Mouse (Mus musculus) thymus, postnatal 25 days (tissue): ENCODE results near the gene Pnpla8.
"Not testable (repeated sequence)": the region's sequence is repeated elsewhere in the genome, so short reads cannot be mapped to it uniquely, and the experiment has no call there.

ENCODE experiments used
- DNase-seq: peaks from one replicate; pipeline ENCODE4 v3.0.0; 2022

Gene Pnpla8

GRCm38 (mm10) chr12:44221070-44221469 is at the start of gene Pnpla8:
Gene Pnpla8, plus strand, starts transcription at chr12:44221370.
- DNase-seq, result not testable (repeated sequence)

DNA sequence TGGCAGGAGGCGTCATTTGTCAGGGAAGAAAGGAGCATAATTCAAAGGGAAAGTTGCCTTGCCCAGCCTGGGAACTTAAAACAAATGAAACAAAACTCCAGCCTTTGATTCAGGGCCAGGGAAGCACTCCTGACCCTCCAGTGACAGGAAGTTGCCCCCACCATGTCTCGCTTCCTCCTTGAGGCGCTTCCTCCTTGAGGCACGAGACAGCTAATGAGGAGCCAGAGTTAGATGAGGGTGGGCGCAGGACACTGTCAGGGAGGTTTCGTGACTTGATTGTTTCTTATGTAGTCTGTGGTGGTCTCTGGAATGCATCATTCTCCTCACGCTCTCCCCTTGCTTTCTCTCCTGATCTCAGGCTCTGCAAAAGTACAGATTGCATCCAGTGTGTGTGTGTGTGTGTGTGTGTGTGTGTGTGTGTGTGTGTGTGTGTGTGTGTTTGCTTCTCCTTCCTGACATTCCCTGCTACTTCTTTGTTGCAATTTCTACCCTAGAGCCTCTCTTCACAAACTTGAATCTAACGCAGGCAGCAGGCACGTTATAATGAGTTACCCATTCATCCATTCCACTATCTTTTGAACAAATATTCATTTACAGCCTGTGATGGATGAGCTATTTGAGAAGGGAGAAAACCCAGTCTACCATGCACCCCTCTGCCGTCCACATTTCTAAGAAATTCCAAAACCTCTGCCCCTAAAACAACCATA is 44.7 kb upstream of the Pnpla8 start:
- no peak for DNase-seq

DNA sequence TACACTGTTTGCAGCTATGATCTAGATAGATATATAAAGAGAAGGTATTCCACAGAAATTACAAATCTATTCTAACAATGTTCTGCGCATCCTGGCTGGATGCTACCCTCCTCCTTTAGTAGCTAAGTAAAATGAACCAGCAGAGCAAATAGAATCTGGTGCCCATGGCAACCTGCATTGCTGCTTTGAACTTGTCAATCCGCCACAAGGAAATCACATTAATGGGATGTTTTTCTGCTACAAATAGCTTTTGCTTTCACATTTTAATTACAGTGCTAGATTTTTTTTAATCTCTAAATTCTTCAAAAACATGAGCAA is 44.2 kb upstream of the Pnpla8 start:
- DNase-seq, result no peak

DNA sequence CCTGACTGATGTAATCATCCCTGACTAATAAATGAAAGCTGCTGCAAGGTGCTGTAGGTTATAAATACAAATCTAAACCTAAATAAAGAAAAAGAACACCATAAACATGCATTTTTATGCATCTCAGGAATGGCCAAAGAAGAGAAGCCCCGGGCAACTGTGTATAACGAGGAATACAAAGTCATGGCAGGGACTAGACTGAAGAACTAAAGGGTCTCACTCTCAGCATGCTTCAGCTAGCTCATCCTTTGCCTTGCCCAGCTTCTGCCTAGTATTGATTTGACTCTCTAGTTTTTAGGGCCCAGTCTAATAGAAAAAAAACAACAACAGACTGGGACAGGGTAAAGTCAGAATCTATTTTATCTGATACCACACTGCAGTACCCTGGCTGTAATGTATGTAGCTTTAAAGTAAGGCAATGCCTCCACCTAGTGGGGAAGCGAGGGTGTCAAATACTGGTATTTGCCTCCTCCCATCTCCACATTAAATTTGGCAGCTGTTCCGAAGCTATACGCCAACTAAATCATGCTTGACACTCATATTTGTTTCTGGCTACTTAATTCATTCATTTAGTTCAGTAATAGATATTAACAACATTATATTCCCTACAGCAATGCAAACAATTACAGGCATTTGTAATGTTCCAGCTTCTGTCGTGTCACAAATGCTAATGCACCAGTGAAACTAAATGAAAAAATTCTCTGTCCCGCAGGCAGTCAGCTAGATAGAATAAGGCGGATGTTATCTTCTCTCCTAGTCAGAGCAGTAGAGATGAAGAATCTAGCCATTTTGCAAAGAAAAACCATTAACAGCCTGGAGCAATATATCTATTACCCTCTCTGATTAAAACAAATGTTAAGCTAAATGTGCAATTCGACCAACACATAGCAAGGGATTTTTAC is 39.8 kb upstream of the Pnpla8 start:
- peak; percentile 10 for DNase-seq

GRCm38 (mm10) chr12:44197873-44198525 is 23.2 kb upstream of the Pnpla8 start:
- DNase-seq, result no peak

DNA sequence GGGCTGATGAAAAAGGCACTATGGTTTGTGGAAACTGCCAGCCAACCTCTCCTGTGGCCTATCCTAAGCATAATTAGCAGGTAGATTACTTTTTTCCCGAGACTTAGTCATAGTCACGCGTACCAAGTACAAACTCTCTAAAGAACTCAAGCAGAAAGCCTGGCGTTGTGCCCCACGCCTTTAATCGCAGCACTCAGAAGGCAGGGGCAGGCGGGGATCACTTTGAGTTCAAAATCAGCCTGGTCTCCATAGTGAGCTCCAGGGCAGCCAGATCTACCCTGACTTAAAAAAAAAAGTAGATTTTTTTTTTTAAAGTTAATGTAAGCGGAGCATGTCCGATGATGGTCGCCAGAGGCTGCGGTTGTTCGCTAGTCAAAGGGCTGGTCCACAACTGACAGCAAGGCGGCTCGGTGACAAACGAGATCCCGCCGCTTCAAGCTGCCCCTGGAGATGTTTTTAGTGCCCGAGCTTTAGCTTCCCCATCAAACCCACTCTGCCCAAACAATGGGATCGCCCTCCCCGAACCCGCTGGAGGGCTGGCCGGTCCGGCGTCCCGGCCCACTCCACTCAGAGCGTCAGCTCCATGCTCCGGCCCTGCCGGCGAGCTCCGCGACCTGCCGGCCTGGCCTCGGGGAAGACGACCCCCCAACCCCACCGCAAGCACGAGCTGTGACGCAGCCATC is 11.9 kb upstream of the Pnpla8 start:
- no peak for DNase-seq

DNA sequence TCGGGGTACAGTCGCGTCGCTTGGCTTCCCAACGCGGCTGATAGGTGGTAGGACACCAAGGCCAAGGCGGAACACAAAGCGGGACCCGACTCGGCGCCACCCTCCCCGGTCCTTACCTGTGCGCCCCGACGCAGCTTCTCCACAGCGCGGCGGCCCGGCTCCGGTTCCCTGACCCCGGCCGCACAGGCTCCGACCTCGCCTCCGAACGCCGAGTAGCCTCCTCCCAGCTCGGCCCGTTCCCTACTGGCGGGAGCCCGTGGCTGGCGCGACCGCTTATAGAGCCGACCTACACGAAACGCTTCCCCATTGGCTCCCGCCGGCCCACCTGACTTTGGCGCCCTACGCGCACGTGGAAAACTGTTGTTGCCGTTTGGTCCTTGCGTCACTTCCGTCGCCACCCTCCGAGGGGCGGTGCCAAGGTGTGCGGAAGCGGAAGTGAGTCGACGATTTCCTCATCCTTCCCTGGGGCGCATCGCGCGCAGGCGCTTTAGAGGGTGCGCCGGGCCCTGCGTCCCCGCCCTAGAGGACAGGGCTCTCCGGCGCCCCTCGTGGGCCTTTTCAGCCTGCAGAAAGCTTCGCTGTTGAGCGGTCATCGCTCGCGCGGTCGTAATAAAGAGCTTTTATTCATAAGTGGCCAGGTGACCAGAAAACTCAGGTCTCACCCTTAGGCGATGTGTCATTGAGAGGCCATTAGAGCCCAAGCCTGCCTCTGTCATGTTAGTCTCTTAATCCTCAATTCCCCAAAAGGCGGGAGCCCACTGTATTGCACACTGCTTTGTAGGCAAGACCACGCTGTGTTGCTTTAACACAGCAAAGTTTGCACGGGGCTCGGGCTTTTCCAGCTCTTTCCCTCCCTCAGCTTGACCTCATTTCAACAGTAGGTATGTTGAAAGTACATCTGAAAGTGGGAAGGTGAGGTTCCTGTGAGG is 11.1 kb upstream of the Pnpla8 start, which contains the start of gene Dnajb9:
Gene Dnajb9 (minus strand): TSS at position 503 of the 929 bp plus-strand sequence.
- DNase-seq, result peak; percentile 99

GRCm38 (mm10) chr12:44211555-44211954 is 9.6 kb upstream of the Pnpla8 start:
- no peak for DNase-seq

DNA sequence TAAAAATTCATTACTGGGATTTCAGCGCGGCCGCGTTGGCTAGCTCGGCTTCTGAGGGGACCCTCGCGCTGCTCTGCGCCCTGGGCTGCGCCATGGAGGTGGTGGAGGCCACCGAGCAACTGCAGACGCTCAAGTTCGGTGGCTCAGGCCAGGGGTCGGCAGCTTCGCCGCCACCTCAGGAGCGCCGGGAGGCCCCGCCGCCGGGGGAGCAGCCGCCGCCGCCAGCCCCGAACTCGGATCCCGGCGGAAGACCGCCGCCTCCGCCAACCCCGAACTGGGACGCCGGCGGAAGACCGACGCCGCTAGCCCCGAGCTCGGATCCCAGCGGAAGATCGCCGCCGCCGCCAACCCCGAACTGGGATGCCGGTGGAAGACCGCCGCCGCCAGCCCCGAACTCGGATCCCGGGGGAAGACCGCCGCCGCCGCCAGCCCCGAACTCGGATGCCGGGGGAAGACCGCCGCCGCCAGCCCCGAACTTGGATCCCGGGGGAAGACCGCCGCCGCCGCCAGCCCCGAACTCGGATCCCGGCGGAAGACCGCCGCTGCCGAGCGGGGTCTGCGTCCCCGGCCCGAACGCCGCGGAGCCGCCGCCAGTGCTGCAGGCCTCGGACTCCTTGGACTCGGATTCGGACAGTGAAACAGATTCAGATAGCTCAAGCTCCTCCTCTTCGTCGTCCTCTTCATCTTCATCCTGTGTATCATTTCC is 634 bp downstream of the Pnpla8 start:
- no peak for DNase-seq

DNA sequence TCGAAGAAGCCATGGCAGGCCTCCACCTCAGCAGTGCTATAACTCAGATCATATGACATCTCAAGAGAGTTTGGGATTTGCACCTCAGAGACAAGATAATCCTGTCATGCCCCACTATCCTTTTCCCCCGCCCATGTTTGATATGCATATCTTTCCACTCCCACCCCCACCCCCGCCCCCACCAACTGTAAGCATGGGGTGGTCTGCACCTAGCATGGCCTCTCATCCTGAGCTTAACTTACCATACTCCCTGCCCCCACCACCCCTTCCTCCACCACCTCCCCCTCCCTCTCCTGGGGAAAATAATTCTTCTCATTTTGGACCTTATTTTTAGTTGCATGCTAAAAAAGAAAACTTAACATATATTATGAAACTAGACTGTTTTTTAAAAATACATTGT is 1.9 kb downstream of the Pnpla8 start:
- no peak for DNase-seq

DNA sequence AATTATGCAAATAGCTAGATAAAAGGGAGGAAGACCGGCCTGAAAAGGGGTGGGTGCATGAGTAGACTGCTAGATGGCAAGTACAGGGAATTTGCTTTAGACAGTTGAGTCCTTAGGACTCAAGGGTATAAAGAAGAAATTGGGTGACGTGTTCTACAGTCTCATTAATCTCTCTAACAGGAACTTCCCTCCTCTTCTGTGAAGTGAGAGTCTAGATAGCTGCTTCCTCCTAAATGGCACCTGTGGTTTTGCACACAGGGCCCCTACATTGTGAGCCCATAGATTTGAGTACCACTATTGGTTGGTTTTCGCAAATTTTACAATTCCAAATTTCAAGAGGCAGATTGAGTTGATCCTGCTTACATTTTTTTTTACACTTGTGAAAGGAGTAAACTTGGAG is 3.5 kb downstream of the Pnpla8 start:
- no peak for DNase-seq

DNA sequence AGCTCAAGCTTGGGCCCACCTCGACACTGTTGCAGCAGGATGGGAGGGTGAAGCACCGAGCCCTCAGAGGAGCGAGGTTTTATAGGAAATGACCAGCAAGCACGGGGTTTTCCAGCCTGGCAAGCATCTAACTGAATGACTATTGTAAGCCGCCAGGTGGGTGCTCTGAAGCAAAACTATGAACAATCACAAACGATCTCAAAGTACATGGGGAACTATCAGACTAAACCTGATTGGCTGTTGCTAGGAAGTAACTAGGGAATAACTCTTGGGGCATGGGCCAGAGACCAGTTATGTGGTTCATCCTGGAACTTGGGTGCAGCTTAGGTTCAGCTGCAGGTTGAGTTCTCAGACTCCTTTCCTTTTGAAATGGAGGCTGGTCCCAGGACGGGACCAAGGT is 19.9 kb downstream of the Pnpla8 start:
- DNase-seq, result no peak

GRCm38 (mm10) chr12:44242407-44242806 is 21.2 kb downstream of the Pnpla8 start:
- no peak for DNase-seq

DNA sequence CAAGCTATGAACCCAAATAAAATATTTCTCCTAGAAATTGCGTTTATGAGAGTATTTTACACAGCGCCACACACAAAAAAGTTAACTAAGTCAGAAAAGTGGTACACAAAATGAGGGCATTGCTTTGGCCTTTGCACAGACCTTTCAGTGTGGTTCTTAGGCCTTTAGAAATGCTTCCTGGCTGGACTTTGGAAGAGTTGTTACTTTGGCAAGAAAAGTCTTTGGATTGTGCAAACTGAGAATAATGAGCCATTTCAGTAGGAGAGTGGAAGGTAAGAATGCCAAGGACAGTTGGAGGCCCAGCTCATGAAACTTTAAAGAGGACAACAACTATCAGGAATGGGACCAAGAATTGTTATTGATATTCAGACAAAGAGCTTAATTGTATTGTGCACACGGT is 24.6 kb downstream of the Pnpla8 start:
- no peak for DNase-seq

- no peak for DNase-seq
Measured at GRCm38 (mm10) chr12:44248309-44248977, 27.3 kb downstream of the Pnpla8 start.

DNA sequence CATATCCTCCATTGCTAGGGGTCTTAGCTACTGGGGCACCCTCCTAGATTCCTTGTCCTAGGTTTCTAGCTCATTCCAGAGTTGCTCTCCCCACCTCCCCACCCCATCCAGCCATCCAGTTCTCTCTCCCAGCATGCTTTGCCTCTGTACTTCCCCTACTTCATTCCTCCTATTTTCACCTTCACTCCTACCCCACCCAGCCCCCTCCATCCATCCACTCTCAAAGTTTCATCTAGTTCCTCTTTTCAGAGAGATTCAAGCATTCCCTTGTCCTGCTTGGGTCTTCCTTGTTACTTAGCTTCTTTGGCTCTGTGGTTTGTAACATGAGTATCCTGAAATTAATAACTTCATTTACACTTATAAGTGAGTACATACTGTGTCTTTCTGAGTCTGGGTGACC is 41.4 kb downstream of the Pnpla8 start:
- no peak for DNase-seq

- DNase-seq, result no peak
Measured at GRCm38 (mm10) chr12:44265651-44266050, 44.5 kb downstream of the Pnpla8 start.

- no peak for DNase-seq
Measured at GRCm38 (mm10) chr12:44267196-44267595, 46.0 kb downstream of the Pnpla8 start.

GRCm38 (mm10) chr12:44268728-44269302 is 47.6 kb downstream of the Pnpla8 start:
- peak; percentile 99 for DNase-seq

DNA sequence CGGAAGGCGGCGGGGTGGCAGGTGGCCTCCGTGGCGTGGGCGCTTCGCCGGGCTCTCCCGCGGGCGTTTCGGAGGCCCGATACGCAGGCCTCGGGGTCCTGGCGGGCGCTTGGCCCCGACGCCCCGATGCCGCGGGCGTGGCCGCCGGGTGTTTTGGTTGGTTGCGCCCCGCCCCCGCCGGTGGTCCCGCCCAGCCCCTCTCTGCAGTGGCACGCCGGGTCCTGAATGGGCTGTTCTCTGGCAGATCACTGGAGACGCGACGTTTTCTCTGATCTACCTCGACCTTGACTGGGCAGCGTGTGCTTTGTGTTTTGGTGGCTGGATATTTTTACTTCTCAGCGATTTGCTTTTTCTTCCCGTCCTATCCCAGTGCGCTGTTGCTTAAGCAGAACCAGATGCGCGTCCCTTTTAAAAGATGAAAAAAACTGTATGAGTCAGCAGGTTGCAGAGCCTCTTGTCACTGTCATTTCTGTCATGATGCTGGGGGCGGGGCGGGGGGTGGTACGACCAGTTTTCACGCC is 48.2 kb downstream of the Pnpla8 start:
- peak; percentile 79 for DNase-seq
